Comparison of ENCODE assay signal across 15 mouse cellular contexts in the genomic region with DNA sequence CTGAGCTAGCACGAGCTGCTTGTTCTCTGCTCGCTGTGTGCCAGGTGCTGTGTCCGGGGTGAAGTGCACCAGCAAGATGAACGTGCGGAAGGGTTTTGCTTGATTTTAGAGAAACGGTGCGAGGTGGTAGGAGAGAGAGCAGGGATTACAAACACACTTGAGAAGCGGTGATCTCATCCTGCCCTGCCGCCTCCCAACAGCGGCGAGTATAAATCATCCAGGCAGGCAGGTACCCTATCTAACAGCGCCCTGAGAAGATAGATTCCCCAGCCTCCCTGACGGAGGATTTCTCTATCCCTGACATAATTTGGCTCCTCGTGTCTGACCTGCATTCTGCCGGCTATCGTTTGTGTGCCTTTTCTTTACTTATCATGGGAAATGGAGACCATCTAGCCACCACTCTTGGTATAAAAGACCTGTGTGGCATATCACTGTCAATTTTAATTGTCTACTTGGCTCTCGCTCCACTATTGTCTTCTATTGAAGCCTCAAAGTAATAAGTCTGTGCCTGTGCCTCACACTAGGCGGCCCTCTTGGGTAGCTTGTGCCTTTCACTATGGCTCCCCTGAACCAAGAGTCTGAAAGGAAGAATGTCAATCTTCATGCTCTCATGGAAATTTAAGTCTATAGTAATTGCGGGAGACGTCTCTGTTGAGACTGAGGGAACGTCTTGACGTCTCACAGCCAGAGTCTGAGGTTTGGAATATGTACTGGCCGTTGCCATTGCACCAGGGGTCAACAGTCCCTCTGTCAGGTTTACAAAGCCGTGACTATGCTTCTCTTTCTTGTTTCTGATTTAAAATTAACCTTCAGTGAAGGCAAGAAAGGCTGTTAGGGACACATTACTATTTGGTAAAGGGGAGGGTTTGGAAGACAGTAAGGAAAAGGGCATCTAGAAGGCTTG.
DNase-seq lines count a peak whose midpoint lies in the region; ATAC-seq and TF ChIP-seq lines count a peak whose summit lies in the region.
"Had no signal": no experiment of that assay in that cellular context is flagged by ENCODE, and none has a peak within 500 bp of the region (broad histone marks: within the 10 kb centered on the region; RNA-seq: fewer than 3 reads in every experiment).

No protein-coding gene starts in this region.

- TF ChIP-seq CTCF in hindbrain, postnatal 0 days (IDR thresholded peaks at IDR 0.05; ENCODE audit: low read depth) = peak; percentile 42; the same call in 1 of the 2 replicates

- no peak; the same call in 1 of the 2 replicates for ATAC-seq in kidney, embryonic 14.5 days (ENCODE audit: low FRiP score, low TSS enrichment)
- ATAC-seq in neural tube, embryonic 14.5 days (ENCODE audit: low read depth) = peak; percentile 48; the same call in 1 of the 2 replicates
- peak; percentile 45; the same call in 1 of the 2 replicates for ATAC-seq in hindbrain, postnatal 0 days

- no peak overlapping the region for H3K9ac ChIP-seq in kidney, embryonic 14.5 days (ENCODE audit: low read depth, low read length)
- H3K9ac ChIP-seq in neural tube, embryonic 14.5 days (replicated peaks; ENCODE audit: low read depth, low read length) = no peak overlapping the region
- H3K9ac ChIP-seq in hindbrain, postnatal 0 days (replicated peaks; ENCODE audit: low read length) = no peak overlapping the region
- H3K9ac ChIP-seq: lung, embryonic 14.5 days had no signal

- H3K27ac ChIP-seq in kidney, embryonic 14.5 days (ENCODE audit: low read depth, low read length) = no peak overlapping the region
- H3K27ac ChIP-seq in neural tube, embryonic 14.5 days (ENCODE audit: low read depth, low read length) = no peak overlapping the region
- no peak overlapping the region for H3K27ac ChIP-seq in hindbrain, postnatal 0 days
- H3K27ac ChIP-seq in limb, embryonic 10.5 days = no peak overlapping the region
- H3K27ac ChIP-seq: heart, adult 2 months; macrophage had no signal

- H3K4me3 ChIP-seq in kidney, embryonic 14.5 days (ENCODE audit: low read length) = no peak overlapping the region
- H3K4me3 ChIP-seq in neural tube, embryonic 14.5 days (ENCODE audit: low read depth, low read length) = no peak overlapping the region
- H3K4me3 ChIP-seq in hindbrain, postnatal 0 days (ENCODE audit: low read length) = no peak overlapping the region
- no peak overlapping the region for H3K4me3 ChIP-seq in limb, embryonic 10.5 days
- H3K4me3 ChIP-seq: heart, adult 2 months had no signal

- DNase-seq in kidney, adult 11 months = peak; percentile 27
- DNase-seq in neural tube, embryonic 10.5 days (ENCODE audit: extremely low spot score, low spot score) = no peak
- DNase-seq in hindbrain, postnatal 0 days (ENCODE audit: low spot score) = peak; percentile 42
- no peak for DNase-seq in left cerebral cortex, adult 18-20 months (ENCODE audit: low spot score in 2 of 2)
- no peak for DNase-seq in limb, embryonic 10.5 days (ENCODE audit: low spot score)
- DNase-seq: adrenal gland, postnatal 14 days; cerebellum, adult 18-20 months; cerebellum, postnatal 36 days; heart, adult 2 months; lung, embryonic 14.5 days; retina, postnatal 1 day; thymus, postnatal 36 days had no signal

- 78% methylated on average over 24 of the region's 24 CpGs for WGBS in kidney, embryonic 14.5 days
- WGBS in neural tube, embryonic 14.5 days = 77% methylated on average over 24 of the region's 24 CpGs
- WGBS in hindbrain, postnatal 0 days = 55% methylated on average over 24 of the region's 24 CpGs
- WGBS in limb, embryonic 10.5 days = 93% methylated on average over 24 of the region's 24 CpGs

- H3K27me3 ChIP-seq in kidney, embryonic 14.5 days (ENCODE audit: control insufficient read depth, insufficient read depth, low read length) = no peaks in the 10 kb centered on the region
- no peaks in the 10 kb centered on the region for H3K27me3 ChIP-seq in neural tube, embryonic 14.5 days (ENCODE audit: control insufficient read depth, insufficient read depth, low read length)
- no peaks in the 10 kb centered on the region for H3K27me3 ChIP-seq in hindbrain, postnatal 0 days (ENCODE audit: insufficient read depth, low read length)
- no peaks in the 10 kb centered on the region for H3K27me3 ChIP-seq in limb, embryonic 10.5 days (ENCODE audit: low read depth, poor library complexity, severe bottlenecking)

- H3K9me3 ChIP-seq in kidney, embryonic 14.5 days (ENCODE audit: control insufficient read depth, low read length) = no peaks in the 10 kb centered on the region
- H3K9me3 ChIP-seq in neural tube, embryonic 14.5 days (ENCODE audit: control insufficient read depth, low read length) = no peaks in the 10 kb centered on the region
- H3K9me3 ChIP-seq in hindbrain, postnatal 0 days (ENCODE audit: low read length) = no peaks in the 10 kb centered on the region
- H3K9me3 ChIP-seq in limb, embryonic 10.5 days (replicated peaks) = no peaks in the 10 kb centered on the region

- H3K4me2 ChIP-seq in kidney, embryonic 14.5 days (replicated peaks; ENCODE audit: low read depth, low read length) = no peak overlapping the region
- H3K4me2 ChIP-seq in neural tube, embryonic 14.5 days (ENCODE audit: low read depth, low read length) = no peak overlapping the region
- H3K4me2 ChIP-seq in hindbrain, postnatal 0 days (ENCODE audit: low read depth, low read length) = no peak overlapping the region
- H3K4me2 ChIP-seq: lung, embryonic 14.5 days had no signal

- H3K36me3 ChIP-seq in kidney, embryonic 14.5 days (ENCODE audit: control insufficient read depth, insufficient read depth, low read length) = peaks cover 63% of the 10 kb centered on the region
- peaks cover 36% of the 10 kb centered on the region for H3K36me3 ChIP-seq in neural tube, embryonic 14.5 days (ENCODE audit: control insufficient read depth, insufficient read depth, low read length)
- H3K36me3 ChIP-seq in hindbrain, postnatal 0 days (ENCODE audit: insufficient read depth, low read length) = peaks cover 46% of the 10 kb centered on the region
- peaks cover 97% of the 10 kb centered on the region for H3K36me3 ChIP-seq in limb, embryonic 10.5 days

- no peaks in the 10 kb centered on the region for H3K4me1 ChIP-seq in kidney, embryonic 14.5 days (ENCODE audit: control insufficient read depth, insufficient read depth, low read length)
- H3K4me1 ChIP-seq in neural tube, embryonic 14.5 days (ENCODE audit: control insufficient read depth, insufficient read depth, low read length) = no peaks in the 10 kb centered on the region
- no peaks in the 10 kb centered on the region for H3K4me1 ChIP-seq in hindbrain, postnatal 0 days (ENCODE audit: insufficient read depth, low read length)
- H3K4me1 ChIP-seq in limb, embryonic 10.5 days = no peaks in the 10 kb centered on the region

Comparison
In these comparisons a context has a peak if more than half of its experiments do, and no peak if none do; other contexts are left out.
1. DNase-seq: peak in kidney, adult 11 months (single experiment) and hindbrain, postnatal 0 days (single experiment); none in neural tube, embryonic 10.5 days (single experiment), left cerebral cortex, adult 18-20 months (0 of 2) and limb, embryonic 10.5 days (single experiment).